Mouse (Mus musculus) testis, adult 2 months (tissue): ENCODE data around the gene Tcf7l1.

ENCODE experiments used
- CTCF ChIP-seq: fragments of 200-500 bp; IDR thresholded peaks from 2 replicates; pipeline ENCODE4 v1.5.1; 2012; ENCODE audit warnings: low read depth, mild to moderate bottlenecking, inconsistent platforms, low read length, moderate library complexity; ENCODE audit not compliant: control insufficient read depth, insufficient read depth, insufficient replicate concordance
- POLR2A ChIP-seq: fragments of 200-500 bp; IDR thresholded peaks from 2 replicates; pipeline ENCODE4 v1.6.1; 2012; ENCODE audit warnings: low read depth, mild to moderate bottlenecking, inconsistent platforms, low read length, moderate library complexity; ENCODE audit not compliant: control insufficient read depth

DNA sequence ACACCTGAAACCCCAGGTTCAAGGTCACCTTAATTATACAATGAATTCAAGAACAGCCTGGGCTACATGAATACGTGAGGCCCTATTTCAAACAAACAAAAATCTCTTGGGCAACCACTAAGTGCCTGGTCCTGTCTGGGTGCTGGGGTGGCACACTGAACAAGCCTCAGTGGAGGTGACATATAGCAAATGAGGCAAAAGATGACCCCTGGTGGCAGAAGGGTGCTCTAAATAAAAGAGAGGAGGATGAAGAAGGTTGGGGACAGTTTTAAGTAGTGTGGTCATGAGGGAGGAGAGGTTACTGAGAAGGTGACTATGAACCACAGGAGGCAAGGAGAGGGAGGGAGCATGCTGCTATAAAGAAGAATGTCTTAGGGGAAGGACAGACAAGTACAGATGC is 37.8 kb downstream of the Tcf7l1 start:
- TF ChIP-seq POLR2A (no peak), CTCF (no peak)
